Mouse (Mus musculus): ENCODE data around the gene Prmt6. TPM values are rescaled to one million over a fixed set of nuclear protein-coding genes. Genes with fewer than 3 reads are reported as not detected.

Prmt6 gene
- 12.9 and 13.4 TPM in 2 replicates for polyA plus RNA-seq (2014; fragmentation: Nextera tagmentation; extraction: Ambion mirVana)

DNA sequence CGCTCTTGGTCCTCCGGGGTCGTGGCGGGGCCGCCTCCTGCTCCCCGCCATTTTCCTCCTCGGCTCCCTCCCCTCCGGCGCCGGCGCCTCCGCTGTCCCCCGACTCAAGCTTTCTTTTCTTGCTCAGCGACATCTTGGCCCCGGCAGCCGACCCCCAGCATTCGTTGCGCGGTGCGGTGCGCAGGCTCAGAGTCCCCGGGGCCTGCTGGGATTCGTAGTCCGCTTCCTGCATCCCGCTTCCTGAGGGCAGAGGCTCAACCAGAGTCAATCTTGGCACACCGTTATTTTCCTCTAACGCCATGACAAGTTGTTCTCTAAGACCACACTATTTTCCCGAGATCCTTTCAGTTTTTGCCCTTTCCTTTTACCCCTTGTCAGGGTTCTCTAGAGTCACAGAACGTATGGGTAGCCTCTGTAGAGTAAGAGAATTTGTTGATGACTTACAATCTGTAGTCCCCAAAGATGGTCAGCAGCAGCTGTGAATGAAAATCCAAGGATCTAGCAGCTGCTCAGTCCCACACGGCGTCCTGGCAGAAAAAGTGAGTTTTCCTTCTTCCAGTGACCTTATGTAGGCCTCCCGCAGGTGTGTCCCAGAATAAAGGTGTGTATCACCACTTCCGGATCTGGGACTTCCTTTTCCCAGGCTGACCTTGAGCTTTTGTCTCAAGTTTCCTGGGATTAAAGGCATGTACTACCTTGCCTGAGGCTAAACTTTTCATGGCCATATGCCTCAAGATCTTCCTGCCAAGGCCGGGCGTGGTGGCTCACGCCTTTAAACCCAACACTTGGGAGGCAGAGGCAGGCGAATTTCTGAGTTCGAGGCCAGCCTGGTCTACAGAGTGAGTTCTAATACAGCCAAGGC, at the start of gene Prmt6:
TSS of gene Prmt6 (minus strand) at position 160 of the 862 bp plus-strand sequence.
- H3K9ac ChIP-seq (ENCODE audit: low read length), result peak within 1 kb of the TSS; percentile 97
- H3K4me3 ChIP-seq (ENCODE audit: control insufficient read depth in 1 of 2, insufficient read depth in 1 of 2, low read depth in 1 of 2, low read length in 2 of 2), result peak within 1 kb of the TSS; percentile 64 to 95
- peak; percentile 86 for ATAC-seq (ENCODE audit: insufficient number of reproducible peaks, insufficient read depth, low FRiP score, low read depth)
- H3K4me2 ChIP-seq (ENCODE audit: low read length), result peak within 1 kb of the TSS; percentile 77
- H3K36me3 ChIP-seq (ENCODE audit: control insufficient read depth, insufficient read depth, low read length), result peaks cover 18% of the 10 kb centered on the region
- WGBS, result 19% methylated on average over 37 of the region's 38 CpGs
- H3K27me3 ChIP-seq (ENCODE audit: control insufficient read depth, insufficient read depth, low read length), result no peaks in the 10 kb centered on the region
- H3K27ac ChIP-seq (replicated peaks in 1 of 2; ENCODE audit: control insufficient read depth in 1 of 2, insufficient read depth in 1 of 2, low read depth in 2 of 2, low read length in 2 of 2), result peak within 1 kb of the TSS; percentile 82 to 91
- no peaks in the 10 kb centered on the region for H3K9me3 ChIP-seq (ENCODE audit: control insufficient read depth, low read length)
- H3K4me1 ChIP-seq (ENCODE audit: control insufficient read depth in 2 of 2, insufficient read depth in 2 of 2, low read length in 2 of 2), result peaks cover 2 to 9% of the 10 kb centered on the region in 2 experiments; a peak in 3 of 4 replicates

DNA sequence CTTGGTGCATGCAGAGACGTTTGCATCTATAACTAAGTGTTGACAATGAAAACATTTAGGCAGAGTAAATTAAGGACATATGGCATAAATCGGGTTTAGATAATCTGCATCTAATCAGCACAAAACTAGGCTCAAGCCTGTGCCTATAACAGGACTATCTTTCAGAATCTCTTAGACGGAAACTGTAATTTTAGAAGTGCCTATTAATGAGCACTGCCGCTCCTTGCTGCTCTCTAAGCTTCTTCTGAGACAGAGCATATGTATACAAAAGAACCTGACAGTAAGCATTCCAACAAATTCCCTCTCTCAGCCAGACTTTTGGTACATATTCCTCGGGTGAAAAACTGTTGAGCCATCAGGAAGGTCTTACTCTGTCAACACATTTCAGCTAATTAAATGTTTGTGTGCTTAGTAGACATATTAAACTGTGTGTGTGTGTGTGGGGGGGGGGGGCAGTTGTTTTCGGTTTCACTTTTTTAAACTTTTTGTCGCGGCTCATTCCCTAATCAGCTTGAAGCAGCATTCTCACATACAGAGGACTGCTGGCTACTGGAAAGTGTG, 39.8 kb upstream of the Prmt6 start:
- Histone ChIP-seq H3K9me3 (ENCODE audit: control insufficient read depth, low read length) (no peaks in the 10 kb centered on the region), H3K27ac (replicated peaks in 1 of 2; ENCODE audit: control insufficient read depth in 1 of 2, insufficient read depth in 1 of 2, low read depth in 2 of 2, low read length in 2 of 2) (no peak overlapping the region), H3K27me3 (ENCODE audit: control insufficient read depth, insufficient read depth, low read length) (no peaks in the 10 kb centered on the region), H3K36me3 (ENCODE audit: control insufficient read depth, insufficient read depth, low read length) (no peaks in the 10 kb centered on the region), H3K4me3 (ENCODE audit: control insufficient read depth in 1 of 2, insufficient read depth in 1 of 2, low read depth in 1 of 2, low read length in 2 of 2) (no peak overlapping the region), H3K4me1 (ENCODE audit: control insufficient read depth in 2 of 2, insufficient read depth in 2 of 2, low read length in 2 of 2) (no peaks in the 10 kb centered on the region), H3K9ac (ENCODE audit: low read length) (no peak overlapping the region), H3K4me2 (ENCODE audit: low read length) (no peak overlapping the region)
- no peak for ATAC-seq (ENCODE audit: insufficient number of reproducible peaks, insufficient read depth, low FRiP score, low read depth)
- 62% methylated on average over 8 of the region's 8 CpGs for WGBS

DNA sequence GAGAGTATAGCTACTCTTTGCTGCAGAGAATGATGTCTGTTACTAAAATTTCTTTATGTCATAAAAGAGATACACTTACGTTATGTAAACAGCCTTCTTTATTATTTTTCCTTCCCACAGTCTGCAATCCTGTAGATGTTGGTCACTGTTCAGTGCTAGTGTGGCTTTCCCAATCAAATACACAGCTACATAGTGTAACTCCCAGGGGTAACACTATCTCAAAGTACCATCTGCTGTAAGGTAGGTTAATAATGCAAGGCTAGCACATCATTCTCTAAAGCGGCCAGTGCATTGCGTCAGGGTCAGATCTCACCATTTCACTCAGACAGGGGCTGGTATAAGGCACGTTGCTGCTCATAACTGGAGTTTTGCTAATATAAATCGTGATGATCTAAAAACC, 31.9 kb upstream of the Prmt6 start:
- Histone ChIP-seq H3K9ac (ENCODE audit: low read length) (no peak overlapping the region), H3K4me2 (ENCODE audit: low read length) (no peak overlapping the region), H3K9me3 (ENCODE audit: control insufficient read depth, low read length) (no peaks in the 10 kb centered on the region), H3K27ac (replicated peaks in 1 of 2; ENCODE audit: control insufficient read depth in 1 of 2, insufficient read depth in 1 of 2, low read depth in 2 of 2, low read length in 2 of 2) (no peak overlapping the region), H3K27me3 (ENCODE audit: control insufficient read depth, insufficient read depth, low read length) (no peaks in the 10 kb centered on the region), H3K4me3 (ENCODE audit: control insufficient read depth in 1 of 2, insufficient read depth in 1 of 2, low read depth in 1 of 2, low read length in 2 of 2) (no peak overlapping the region), H3K4me1 (ENCODE audit: control insufficient read depth in 2 of 2, insufficient read depth in 2 of 2, low read length in 2 of 2) (no peaks in the 10 kb centered on the region), H3K36me3 (ENCODE audit: control insufficient read depth, insufficient read depth, low read length) (no peaks in the 10 kb centered on the region)
- ATAC-seq (ENCODE audit: insufficient number of reproducible peaks, insufficient read depth, low FRiP score, low read depth), result no peak
- WGBS, result 79% methylated on average over 5 of the region's 5 CpGs

DNA sequence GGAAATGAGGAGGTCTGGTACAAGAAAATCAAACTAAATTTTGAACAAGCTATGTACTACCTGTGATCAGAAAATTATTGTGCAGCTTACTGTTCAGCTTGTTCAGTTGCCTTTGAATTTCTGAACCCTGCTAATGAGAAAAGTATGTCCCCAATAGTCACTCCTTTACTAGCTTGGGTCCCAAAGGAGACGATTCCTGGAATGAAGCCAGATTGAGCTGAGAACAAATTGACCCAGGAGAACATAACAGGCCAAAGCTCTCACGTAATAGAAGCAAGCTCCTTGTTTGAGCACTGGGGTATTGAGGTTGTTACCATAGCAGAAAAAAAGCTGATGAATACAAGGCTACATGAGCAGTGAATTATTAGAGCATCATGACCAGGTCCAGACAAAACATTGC, 17.0 kb upstream of the Prmt6 start:
- WGBS, result 61% methylated on average over 2 of the region's 2 CpGs
- Histone ChIP-seq H3K4me3 (ENCODE audit: control insufficient read depth in 1 of 2, insufficient read depth in 1 of 2, low read depth in 1 of 2, low read length in 2 of 2) (no peak overlapping the region), H3K27ac (replicated peaks in 1 of 2; ENCODE audit: control insufficient read depth in 1 of 2, insufficient read depth in 1 of 2, low read depth in 2 of 2, low read length in 2 of 2) (no peak overlapping the region), H3K9me3 (ENCODE audit: control insufficient read depth, low read length) (no peaks in the 10 kb centered on the region), H3K36me3 (ENCODE audit: control insufficient read depth, insufficient read depth, low read length) (no peaks in the 10 kb centered on the region), H3K27me3 (ENCODE audit: control insufficient read depth, insufficient read depth, low read length) (no peaks in the 10 kb centered on the region), H3K4me1 (ENCODE audit: control insufficient read depth in 2 of 2, insufficient read depth in 2 of 2, low read length in 2 of 2) (no peaks in the 10 kb centered on the region), H3K4me2 (ENCODE audit: low read length) (no peak overlapping the region), H3K9ac (ENCODE audit: low read length) (no peak overlapping the region)
- ATAC-seq (ENCODE audit: insufficient number of reproducible peaks, insufficient read depth, low FRiP score, low read depth), result no peak

DNA sequence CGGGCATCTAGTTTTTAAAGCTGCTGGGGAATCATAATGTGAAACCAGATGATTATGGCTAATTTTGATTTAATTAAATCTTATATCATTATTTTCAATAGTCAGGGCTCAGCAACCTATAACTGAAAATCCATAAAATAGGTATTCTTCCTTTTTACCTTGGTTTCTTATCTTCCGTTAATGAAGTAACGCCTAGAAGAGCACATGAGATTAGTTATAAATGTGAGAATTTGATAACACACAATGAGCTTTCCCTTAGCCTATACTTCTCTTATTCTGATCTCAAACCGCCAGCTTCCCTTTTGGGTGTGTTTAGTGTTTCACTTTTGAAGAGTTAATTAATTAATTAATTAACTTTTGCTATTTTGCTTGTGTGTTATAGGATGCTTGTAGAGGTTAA, 2.3 kb upstream of the Prmt6 start:
- H3K36me3 ChIP-seq (ENCODE audit: control insufficient read depth, insufficient read depth, low read length), result no peaks in the 10 kb centered on the region
- no peaks in the 10 kb centered on the region for H3K9me3 ChIP-seq (ENCODE audit: control insufficient read depth, low read length)
- no peaks in the 10 kb centered on the region for H3K27me3 ChIP-seq (ENCODE audit: control insufficient read depth, insufficient read depth, low read length)
- no peak for ATAC-seq (ENCODE audit: insufficient number of reproducible peaks, insufficient read depth, low FRiP score, low read depth)
- H3K27ac ChIP-seq (replicated peaks in 1 of 2; ENCODE audit: control insufficient read depth in 1 of 2, insufficient read depth in 1 of 2, low read depth in 2 of 2, low read length in 2 of 2), result no peak overlapping the region
- 87% methylated on average over 4 of the region's 4 CpGs for WGBS
- no peak overlapping the region for H3K4me2 ChIP-seq (ENCODE audit: low read length)
- H3K4me3 ChIP-seq (ENCODE audit: control insufficient read depth in 1 of 2, insufficient read depth in 1 of 2, low read depth in 1 of 2, low read length in 2 of 2), result no peak overlapping the region
- no peak overlapping the region for H3K9ac ChIP-seq (ENCODE audit: low read length)
- H3K4me1 ChIP-seq (ENCODE audit: control insufficient read depth in 2 of 2, insufficient read depth in 2 of 2, low read length in 2 of 2), result peaks cover 2 to 9% of the 10 kb centered on the region in 2 experiments; a peak in 3 of 4 replicates

DNA sequence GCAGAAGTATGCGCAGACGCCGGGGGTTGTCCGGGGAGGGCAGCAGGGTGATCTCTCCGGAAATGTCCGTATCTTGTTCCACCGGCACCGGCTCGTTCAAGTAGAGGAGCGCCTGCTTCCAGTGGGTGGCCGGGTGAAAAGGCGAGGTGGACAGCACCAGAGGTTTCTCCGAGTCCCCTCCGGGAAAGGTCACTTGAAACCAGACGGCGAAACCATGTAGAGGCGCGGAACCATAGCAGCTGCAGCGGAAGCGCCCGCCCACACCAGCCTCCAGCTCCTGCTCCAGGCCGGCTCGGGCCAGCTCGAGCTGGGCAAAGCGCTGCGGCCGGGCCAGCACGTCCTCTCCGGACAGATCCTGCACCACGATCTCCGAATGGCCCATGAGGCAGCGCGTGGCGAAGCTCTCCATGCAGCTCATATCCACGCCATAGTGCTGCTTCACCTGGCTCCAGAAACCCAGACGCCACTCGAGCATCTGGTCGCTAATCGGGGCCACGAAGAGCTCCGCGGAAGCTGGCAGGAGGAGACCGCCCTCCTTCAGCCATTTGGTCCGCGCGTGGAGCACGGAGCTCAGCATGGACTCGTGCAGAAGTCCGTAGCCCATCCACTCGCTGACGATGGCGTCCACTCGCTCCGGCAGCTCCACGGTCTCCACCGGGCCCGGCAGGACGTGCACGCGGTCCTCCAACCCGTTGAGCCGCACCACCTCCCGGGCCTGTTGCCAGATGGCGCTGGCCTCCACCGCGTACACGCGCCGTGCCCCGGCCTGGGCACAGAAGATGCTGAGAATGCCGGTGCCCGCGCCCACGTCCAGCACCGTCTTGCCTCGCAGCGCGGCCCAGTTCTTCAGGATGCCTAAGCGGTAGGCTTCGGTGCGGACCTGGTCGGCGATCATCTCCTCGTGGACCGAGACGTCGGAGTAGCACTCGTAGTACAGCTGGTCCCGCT, 633 bp downstream of the Prmt6 start:
- H3K4me1 ChIP-seq (ENCODE audit: control insufficient read depth in 2 of 2, insufficient read depth in 2 of 2, low read length in 2 of 2), result peaks cover 2 to 9% of the 10 kb centered on the region in 2 experiments; a peak in 3 of 4 replicates
- WGBS, result under 1% methylated on average over 89 of the region's 89 CpGs
- H3K27me3 ChIP-seq (ENCODE audit: control insufficient read depth, insufficient read depth, low read length), result no peaks in the 10 kb centered on the region
- peaks cover 24% of the 10 kb centered on the region for H3K36me3 ChIP-seq (ENCODE audit: control insufficient read depth, insufficient read depth, low read length)
- H3K4me2 ChIP-seq (ENCODE audit: low read length), result peak overlapping the region; percentile 77
- H3K27ac ChIP-seq (replicated peaks in 1 of 2; ENCODE audit: control insufficient read depth in 1 of 2, insufficient read depth in 1 of 2, low read depth in 2 of 2, low read length in 2 of 2), result peak overlapping the region; percentile 82 to 91
- peak overlapping the region; percentile 97 for H3K9ac ChIP-seq (ENCODE audit: low read length)
- ATAC-seq (ENCODE audit: insufficient number of reproducible peaks, insufficient read depth, low FRiP score, low read depth), result peak; percentile 82
- peak overlapping the region; percentile 64 to 95 for H3K4me3 ChIP-seq (ENCODE audit: control insufficient read depth in 1 of 2, insufficient read depth in 1 of 2, low read depth in 1 of 2, low read length in 2 of 2)
- no peaks in the 10 kb centered on the region for H3K9me3 ChIP-seq (ENCODE audit: control insufficient read depth, low read length)

DNA sequence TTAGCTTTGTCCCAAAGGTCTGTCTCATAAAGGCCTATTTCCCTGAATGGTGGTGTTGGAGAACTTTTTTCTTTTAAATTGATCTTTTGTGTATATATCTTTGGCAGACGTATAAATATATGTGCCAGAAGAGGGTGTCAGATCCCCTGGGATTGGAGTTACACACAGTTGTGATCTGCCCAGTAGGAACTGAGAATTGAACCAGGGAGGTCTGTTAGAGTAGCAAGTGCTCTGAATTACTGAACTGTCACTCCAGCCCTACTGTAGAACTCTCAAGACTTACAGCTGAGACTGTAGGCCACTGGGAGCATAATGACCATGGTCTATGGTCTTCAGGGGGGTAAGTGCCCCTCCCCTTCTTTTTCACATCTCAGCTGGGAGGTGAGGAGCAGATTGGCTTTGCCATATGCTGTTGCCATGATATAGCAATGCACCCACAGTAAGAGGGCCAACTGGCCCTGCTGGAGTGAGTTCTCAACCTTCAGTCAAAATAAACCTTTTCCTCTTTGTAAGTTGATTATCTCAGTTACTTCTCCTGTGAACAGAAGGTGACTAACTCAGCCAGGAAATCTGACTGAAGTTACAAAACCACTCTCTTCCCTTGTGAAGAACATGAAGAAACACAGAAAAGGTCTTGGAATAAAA, 13.9 kb downstream of the Prmt6 start:
- no peak overlapping the region for H3K9ac ChIP-seq (ENCODE audit: low read length)
- no peak overlapping the region for H3K4me3 ChIP-seq (ENCODE audit: control insufficient read depth in 1 of 2, insufficient read depth in 1 of 2, low read depth in 1 of 2, low read length in 2 of 2)
- no peak for ATAC-seq (ENCODE audit: insufficient number of reproducible peaks, insufficient read depth, low FRiP score, low read depth)
- no peak overlapping the region for H3K4me2 ChIP-seq (ENCODE audit: low read length)
- no peak overlapping the region for H3K27ac ChIP-seq (replicated peaks in 1 of 2; ENCODE audit: control insufficient read depth in 1 of 2, insufficient read depth in 1 of 2, low read depth in 2 of 2, low read length in 2 of 2)
- no peaks in the 10 kb centered on the region for H3K4me1 ChIP-seq (ENCODE audit: control insufficient read depth in 2 of 2, insufficient read depth in 2 of 2, low read length in 2 of 2)
- WGBS, result 41% methylated on average over 1 of the region's 1 CpGs
- no peaks in the 10 kb centered on the region for H3K36me3 ChIP-seq (ENCODE audit: control insufficient read depth, insufficient read depth, low read length)
- H3K27me3 ChIP-seq (ENCODE audit: control insufficient read depth, insufficient read depth, low read length), result no peaks in the 10 kb centered on the region
- H3K9me3 ChIP-seq (ENCODE audit: control insufficient read depth, low read length), result no peaks in the 10 kb centered on the region

Measured in heart, embryonic 14.5 days (tissue).